In genomic region chr1:10898806-10899205, GRCm38 (mm10) we compare ENCODE assay signal across 27 mouse cellular contexts.
A peak's percentile ranks its signal among the peaks of the same experiment; 100 is the strongest.
DNase-seq lines count a peak whose midpoint lies in the region; ATAC-seq and TF ChIP-seq lines count a peak whose summit lies in the region.
"Had no signal": no experiment of that assay in that cellular context is flagged by ENCODE, and none has a peak within 500 bp of the region (broad histone marks: within the 10 kb centered on the region; RNA-seq: fewer than 3 reads in every experiment).

No protein-coding gene starts in this region.

- no peak for DNase-seq in Patski (ENCODE audit: low read depth, low spot score)
- no peak for DNase-seq in kidney, adult 8-10 months
- no peak for DNase-seq in ovary, postnatal 36 days (ENCODE audit: low spot score)
- DNase-seq in testis, postnatal 14 days (ENCODE audit: low spot score), result no peak
- DNase-seq: adrenal gland, postnatal 10 days; adrenal gland, postnatal 36 days; B cell, adult 2 months; cerebellum, adult 11-12 months; cerebellum, adult 8-10 months; cerebellum, postnatal 10 days; cerebellum, postnatal 36 days; embryo, embryonic 11 days; forebrain, postnatal 0 days; gastrocnemius, adult 2 months; gastrocnemius, postnatal 14 days; heart, adult 11 months; kidney, adult 11 months had no signal

- H3K36me3 ChIP-seq in C2C12 (ENCODE audit: control insufficient read depth, insufficient read depth), result no peaks in the 10 kb centered on the region
- H3K36me3 ChIP-seq: embryonic facial prominence, embryonic 10.5 days; embryonic facial prominence, embryonic 13.5 days; forebrain, embryonic 10.5 days; hindbrain, embryonic 12.5 days; intestine, embryonic 15.5 days had no signal

- H3K4me3 ChIP-seq in C2C12 (ENCODE audit: insufficient read depth, poor library complexity, severe bottlenecking), result no peak overlapping the region
- H3K4me3 ChIP-seq in embryonic fibroblast, embryonic 13.5 days (ENCODE audit: insufficient read depth, low read length), result no peak overlapping the region
- H3K4me3 ChIP-seq: embryonic facial prominence, embryonic 10.5 days; embryonic facial prominence, embryonic 13.5 days; forebrain, embryonic 10.5 days; forebrain, embryonic 13.5 days; gastrocnemius, adult 2 months; hindbrain, embryonic 12.5 days; intestine, embryonic 15.5 days had no signal

- no peaks in the 10 kb centered on the region for H3K79me3 ChIP-seq in C2C12 (ENCODE audit: low read depth)

- H3K27ac ChIP-seq in embryonic fibroblast, embryonic 13.5 days (ENCODE audit: insufficient read depth, low read length), result peak overlapping the region; percentile 17; the same call in 1 of the 2 replicates
- H3K27ac ChIP-seq: embryonic facial prominence, embryonic 10.5 days; embryonic facial prominence, embryonic 13.5 days; forebrain, embryonic 10.5 days; forebrain, embryonic 13.5 days; gastrocnemius, adult 2 months; hindbrain, embryonic 12.5 days; intestine, embryonic 15.5 days had no signal

- in situ Hi-C loops in Patski (cut with MboI; ENCODE audit: low pct_unique_long_range_greater_than_20kb), result no loop called here

- ATAC-seq in Patski, result peak; percentile 47
- ATAC-seq: CD4-positive, CD25-positive, alpha-beta regulatory T cell, adult 4 months; forebrain, embryonic 13.5 days; forebrain, postnatal 0 days; hindbrain, embryonic 16.5 days; intestine, embryonic 15.5 days had no signal

- TF ChIP-seq CTCF in C2C12 (IDR thresholded peaks at IDR 0.05; ENCODE audit: control insufficient read depth, insufficient read depth, insufficient read length) (no peak), Patski (IDR thresholded peaks at IDR 0.05) (no peak)
- no peak for TF ChIP-seq CTCF in embryonic fibroblast, embryonic 13.5 days (IDR thresholded peaks at IDR 0.05; ENCODE audit: borderline replicate concordance, insufficient read depth, low read length)

- H3K4me1 ChIP-seq in embryonic fibroblast, embryonic 13.5 days (ENCODE audit: control insufficient read depth, insufficient read depth, low read length), result no peaks in the 10 kb centered on the region; the same call in 1 of the 2 replicates
- H3K4me1 ChIP-seq: embryonic facial prominence, embryonic 10.5 days; embryonic facial prominence, embryonic 13.5 days; forebrain, embryonic 10.5 days; forebrain, embryonic 13.5 days; hindbrain, embryonic 12.5 days; intestine, embryonic 15.5 days had no signal

- H3ac ChIP-seq in C2C12 (ENCODE audit: control insufficient read depth, insufficient read length, low read depth), result no peak overlapping the region

- CTCF ChIA-PET in Patski (lab: Charles Lee), result no interaction called here

- no peaks in the 10 kb centered on the region for H3K27me3 ChIP-seq in C2C12 (ENCODE audit: control insufficient read depth, insufficient read depth, insufficient read length)
- no peaks in the 10 kb centered on the region for H3K27me3 ChIP-seq in Patski
- H3K27me3 ChIP-seq: embryonic facial prominence, embryonic 13.5 days; forebrain, embryonic 13.5 days; hindbrain, embryonic 12.5 days; intestine, embryonic 15.5 days had no signal

- no peaks in the 10 kb centered on the region for H3K79me2 ChIP-seq in C2C12 (ENCODE audit: control insufficient read depth, insufficient read depth)

- no peak for TF ChIP-seq POLR2A in embryonic fibroblast, embryonic 13.5 days (IDR thresholded peaks at IDR 0.05; ENCODE audit: low read depth, low read length)

- POLR2A ChIA-PET in Patski (lab: Charles Lee), result no interaction called here

TF ChIP-seq in C2C12, 6 proteins besides CTCF, POLR2A, EP300 and RAD21:
- TF ChIP-seq MYOD1 (IDR thresholded peaks at IDR 0.05; ENCODE audit: control insufficient read depth, insufficient read length, low read depth), result no peak
- TF ChIP-seq FOSL1 (IDR thresholded peaks at IDR 0.05; ENCODE audit: insufficient read depth, low read length, poor library complexity, severe bottlenecking), result peak; percentile 43
